Mouse (Mus musculus) WW6 (cell line): ENCODE measurements around the gene Ssmem1.
A peak's percentile ranks its signal among the peaks of the same experiment; 100 is the strongest.

Source experiments
- DNase-seq: peaks from one replicate; pipeline ENCODE4 v3.0.0-alpha.2; 2013; ENCODE audit warnings: low read depth, low spot score

Ssmem1 gene

DNA sequence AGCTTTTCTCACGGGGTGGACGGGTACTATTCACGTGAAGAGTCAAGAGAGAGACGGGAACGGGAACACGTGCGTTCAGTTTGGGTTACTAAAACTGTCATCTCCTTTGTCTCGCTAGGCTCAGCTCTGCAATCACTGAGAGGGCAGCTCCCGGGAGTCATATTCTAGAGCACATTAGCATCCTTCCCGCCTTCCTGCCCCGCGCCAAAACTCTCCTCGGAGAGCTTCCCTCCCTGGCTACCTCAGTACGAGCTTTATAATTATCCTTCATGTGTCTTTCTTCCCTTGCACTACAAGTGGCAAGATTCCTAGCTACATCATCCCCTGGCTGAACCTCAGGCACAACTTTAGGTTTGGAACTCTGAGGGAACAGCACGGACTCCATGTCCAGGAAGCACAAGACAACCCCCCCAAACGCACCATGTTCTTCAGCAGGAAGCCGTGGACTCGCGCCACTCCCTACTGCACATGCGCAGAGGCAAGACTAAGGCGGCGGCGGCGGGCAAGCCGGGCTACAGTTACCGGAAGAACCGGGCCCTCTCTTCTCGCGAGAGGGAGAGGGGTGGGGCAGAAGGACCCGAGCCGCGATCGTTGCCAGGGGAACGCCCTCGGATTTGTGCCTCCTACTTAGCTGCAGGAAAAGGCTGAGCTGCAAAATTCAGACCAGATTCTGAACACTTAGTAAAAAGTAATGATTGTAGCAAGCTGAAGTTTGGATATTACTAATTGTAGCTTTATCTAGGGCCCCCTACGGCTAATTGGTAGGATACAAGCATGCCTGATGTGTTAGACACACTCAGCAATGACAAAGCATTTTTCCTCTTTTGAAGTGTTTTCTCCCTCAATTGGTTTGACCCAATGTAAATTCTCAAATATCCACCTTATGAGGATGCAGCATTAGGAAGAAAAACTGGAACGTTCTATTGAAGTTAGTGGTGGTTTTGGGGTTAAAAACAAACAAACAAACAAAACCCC lies at the start of gene Ssmem1, which contains the start of gene Tmem209:
Gene Ssmem1, plus strand, starts transcription at position 585 of the 975 bp plus-strand sequence.
Gene Tmem209, minus strand, starts transcription at position 519 of the 975 bp plus-strand sequence.
- peak; percentile 96 for DNase-seq

DNA sequence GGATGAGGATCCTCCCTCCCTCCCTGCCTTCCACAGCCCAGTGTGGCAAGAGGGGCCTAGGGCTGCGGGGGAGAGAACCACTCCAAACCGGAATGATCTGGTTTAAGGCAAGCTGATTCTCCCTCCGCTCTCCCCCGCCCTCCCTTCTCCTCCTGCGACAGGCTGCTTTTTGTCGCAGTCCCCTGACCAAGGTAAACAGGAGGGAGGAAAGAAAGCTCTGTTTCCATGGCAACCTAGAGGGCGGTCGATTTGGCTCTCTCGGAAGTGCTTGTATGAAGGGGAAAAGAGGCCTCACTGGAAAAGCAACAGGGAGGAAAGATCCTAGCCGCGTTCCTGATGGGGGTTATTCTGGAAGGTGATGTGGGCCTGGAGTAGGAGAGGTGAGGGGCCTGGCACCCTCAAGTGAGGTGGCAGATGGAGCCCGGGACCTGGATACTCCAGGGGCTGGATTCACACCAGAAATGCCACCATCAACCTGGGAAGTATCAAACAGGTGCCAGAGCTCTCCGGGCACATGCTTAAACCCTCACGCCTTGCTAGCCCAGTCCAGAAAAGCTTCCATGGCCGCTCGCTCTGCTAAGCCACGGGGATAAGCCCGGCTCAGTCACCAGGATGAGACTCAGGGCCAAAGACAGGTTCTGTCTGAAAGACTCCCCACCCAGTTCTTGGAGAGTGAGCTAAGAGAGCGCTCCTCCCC lies 48.8 kb upstream of the Ssmem1 start:
- peak; percentile 77 for DNase-seq

DNA sequence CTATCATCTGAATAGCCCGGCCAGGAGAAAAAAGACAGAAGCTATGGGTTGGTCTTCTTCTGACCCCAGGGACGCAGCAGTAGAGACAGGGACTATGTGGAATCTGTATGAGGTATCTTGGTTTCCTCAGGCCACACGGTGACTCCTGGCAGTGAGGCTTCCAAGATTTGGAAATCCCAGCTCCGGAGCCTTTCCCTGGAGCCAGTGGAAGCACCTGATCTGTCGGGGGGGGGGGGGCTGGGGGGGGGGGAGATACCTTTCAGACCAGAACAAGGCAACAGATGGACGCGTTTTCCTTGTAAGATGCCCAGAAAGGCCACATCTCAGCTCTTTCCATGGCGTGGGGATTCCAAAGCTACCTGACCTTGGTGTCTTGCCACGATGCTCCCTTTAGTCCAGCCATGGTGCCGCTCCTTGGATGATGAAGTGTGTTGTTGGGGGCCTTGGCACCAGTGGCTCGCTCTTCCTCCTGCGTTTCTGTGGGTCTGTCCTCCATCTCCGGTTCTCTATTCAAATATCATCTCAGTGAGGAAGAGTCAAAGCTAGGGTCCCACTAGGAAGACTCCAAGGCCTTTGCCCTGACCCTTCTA lies 47.8 kb upstream of the Ssmem1 start:
- DNase-seq, result no peak

DNA sequence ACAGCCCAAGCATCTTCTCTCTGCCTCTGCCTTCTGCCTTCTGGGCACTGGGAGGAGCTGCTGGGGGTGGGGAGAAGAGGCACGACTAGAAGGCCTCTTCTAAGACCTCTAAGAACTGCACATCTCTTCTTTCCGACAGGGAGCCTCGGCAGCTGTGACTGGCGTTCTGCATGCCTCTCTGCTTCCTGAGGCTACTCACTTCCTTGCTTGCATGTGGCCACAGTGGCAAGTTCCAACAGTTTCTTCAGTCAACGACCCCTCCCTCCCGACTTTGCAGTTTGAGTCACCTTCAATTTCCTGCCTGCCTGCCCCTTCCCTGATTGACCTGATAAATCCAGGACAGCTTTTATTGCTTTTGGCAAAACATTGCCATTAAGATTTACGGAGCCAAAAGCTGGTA lies 46.8 kb upstream of the Ssmem1 start:
- no peak for DNase-seq

DNA sequence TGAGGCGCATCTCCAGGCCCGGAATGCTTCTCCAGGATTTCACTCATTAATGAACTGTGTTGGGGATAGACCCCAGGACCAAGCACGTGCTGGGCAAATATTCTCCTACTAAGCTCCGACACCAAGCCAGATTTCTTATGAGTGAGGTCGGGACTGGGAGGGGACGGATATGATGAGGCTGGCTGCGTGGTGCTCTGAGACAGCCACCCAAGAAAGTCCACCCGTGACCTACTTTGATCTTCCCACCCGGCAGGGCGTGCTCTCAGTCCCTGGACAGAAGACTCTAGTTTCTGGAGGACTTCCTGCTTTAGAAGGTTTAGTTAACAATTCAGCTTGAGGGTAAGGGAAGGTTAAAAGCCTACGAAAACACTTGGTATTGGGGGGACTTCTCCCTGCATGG lies 44.1 kb upstream of the Ssmem1 start:
- DNase-seq, result no peak

DNA sequence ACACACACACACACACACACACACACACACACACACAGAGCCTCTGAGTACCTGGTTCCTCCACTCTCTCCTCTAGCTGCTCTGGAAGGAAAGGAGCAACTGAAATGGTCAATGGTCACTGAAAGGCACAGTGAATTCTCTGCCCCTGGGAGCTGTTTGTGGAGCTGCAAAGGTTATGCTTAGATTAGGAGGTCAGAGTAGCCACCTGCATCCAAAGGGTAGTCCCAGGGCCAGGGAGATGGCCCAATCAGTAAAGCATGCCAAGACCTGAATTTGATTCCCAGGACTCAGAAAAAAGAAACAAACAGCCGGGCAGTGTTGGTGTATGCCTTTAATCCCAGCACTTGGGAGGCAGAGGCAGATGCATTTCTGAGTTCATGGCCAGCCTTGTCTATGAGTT lies 41.6 kb upstream of the Ssmem1 start:
- DNase-seq, result no peak

DNA sequence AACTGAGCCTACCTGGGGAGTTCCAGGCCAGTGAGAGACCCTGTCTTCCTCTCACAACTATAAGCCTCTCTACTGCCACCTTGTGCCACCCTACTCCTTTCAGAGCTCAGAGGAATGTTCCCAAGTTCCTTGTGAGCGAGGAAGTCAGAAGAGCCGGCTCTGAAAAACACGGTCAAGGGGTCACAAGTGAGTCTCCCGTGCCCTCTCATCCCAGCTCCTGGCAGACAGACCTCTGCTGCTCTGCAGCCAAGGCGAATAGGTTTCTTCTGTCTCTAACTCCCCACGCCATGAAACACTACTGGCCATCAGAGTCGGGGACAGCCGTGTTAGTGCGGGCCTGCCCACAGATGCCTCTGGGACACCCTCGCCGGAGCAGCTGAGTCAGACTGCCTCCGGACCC lies 41.0 kb upstream of the Ssmem1 start:
- DNase-seq, result no peak

DNA sequence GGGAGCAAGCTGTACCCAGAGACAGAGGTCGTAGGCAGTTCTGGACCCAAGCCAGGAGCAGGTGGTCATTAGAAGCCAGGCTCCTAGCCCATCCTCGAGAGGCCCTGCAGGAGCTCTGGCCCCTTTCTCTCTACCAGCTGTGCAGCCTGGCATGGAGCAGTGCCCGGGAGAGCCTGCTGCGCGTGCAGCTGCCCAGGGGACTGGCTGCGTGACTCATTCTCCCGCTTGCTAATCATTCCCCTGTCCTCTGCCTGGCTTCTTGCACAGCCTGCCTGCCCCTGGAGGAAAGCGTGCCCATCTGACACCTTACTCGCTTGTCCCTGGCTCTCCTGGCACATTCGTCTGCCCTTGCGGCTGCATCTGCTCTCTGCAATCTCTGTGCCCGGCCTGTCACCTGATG lies 40.3 kb upstream of the Ssmem1 start:
- DNase-seq, result no peak

DNA sequence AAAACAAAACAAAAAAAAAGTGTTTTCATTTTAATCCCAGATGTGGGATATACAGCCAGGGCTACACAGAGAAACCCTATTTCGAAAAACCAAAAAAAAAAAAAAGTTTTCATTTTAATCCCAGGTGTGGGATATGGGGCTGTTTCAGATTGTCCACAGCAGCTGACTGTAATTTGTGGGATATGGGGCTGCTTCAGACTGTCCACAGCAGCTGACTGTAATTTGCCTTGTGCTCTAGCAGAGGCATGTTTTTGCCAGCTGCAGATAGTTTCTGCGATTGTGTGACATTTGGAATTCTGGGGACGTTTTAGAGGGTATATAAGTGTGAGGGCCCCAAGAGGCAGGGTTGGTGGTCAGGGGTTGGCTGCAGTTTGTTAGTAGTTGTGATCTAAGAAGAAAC lies 37.9 kb upstream of the Ssmem1 start:
- DNase-seq, result no peak

DNA sequence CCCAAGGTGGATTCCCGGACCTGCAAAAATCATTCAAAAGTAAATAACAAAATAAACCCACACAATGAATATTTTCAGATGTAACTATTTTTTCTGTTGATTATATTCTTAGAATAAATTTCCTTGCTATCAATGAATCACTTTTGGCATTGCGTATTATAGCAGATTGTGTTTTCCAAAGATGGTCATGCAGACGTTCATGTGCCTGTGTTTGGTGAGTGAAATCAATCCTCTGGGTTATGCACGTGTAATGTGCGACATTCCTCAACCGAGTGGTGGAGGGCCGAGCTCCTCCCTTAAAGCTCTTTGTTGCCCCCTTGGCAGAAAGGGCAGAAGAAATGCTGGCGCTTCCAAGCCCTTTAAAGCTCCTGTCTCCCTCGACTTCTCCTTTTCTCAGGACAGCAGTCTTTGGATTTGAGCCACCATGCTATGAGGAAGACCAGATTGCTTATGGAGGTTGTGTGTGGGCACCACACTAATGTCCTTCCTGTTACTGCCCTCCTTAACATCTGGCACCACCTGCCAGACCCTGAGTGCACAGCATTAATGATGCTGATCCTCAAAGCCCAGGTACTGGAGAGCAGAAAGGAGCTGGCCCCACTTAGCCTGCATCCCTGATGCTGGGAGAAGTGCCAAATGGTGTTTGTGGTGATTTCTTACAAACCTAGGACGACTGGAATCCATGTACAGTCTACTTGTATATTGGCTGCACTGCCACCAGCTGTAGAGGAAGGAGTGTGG lies 33.5 kb upstream of the Ssmem1 start:
- no peak for DNase-seq

DNA sequence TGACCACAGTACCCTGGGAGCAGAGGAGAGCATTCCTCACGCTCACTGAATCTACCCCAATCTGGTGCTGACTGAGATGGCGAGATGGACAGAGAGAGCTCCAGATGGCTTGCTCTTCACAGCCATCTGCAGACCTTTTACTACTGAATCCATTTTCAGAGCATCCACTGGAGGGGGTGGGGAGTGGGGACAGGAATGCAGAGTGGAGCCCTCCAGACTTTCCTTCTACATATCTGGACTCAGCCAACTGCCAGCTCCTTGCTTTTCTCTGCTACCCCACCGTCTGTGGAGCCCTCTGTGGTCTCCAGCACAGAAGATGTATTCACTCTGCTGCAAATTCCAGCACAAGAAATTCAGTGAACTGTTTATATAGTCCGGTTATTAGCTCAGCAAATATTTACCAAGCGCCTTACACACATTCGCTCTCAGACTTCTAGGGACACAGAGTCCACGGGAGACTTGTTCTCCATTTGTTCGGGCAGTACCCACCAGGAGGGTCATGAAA lies 32.4 kb upstream of the Ssmem1 start:
- DNase-seq, result no peak

DNA sequence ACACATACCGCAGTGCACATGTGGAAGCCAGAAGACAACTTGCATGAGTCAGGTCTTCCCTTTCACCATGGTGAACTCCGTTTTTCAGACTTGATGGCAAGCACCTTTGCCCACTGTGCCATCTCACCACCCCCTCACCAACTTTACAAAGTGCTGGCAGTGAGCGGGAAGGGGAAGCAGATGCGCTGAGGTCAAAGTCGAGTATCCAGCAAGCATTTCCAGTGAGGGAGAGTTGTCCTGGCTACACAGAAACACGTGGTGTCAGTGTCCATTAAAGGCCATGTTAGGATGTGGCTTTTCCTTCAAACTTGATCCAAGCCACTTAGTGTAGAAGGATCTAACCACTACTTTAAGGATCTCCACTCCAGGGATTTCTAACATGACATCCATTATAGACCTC lies 31.9 kb upstream of the Ssmem1 start:
- no peak for DNase-seq

DNA sequence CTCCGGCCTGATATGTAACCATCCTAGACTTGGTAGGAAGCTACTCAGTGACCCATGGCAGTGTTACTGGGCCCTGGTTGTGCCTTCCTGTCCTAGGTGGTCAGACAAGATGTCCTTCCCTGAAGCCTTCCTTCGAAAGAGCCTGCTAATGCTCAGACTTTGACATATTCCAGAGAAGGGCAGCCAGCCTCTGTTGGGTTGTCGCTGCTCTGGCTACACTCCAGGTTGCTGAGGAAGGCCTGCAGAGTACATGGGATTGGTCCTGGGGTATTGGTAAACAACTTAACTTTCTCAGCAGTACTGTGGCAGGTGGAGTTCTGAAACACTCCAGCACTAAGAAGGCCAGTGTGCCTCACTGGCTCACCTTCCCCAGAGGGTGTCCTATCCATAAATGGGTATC lies 30.2 kb upstream of the Ssmem1 start:
- DNase-seq, result no peak

DNA sequence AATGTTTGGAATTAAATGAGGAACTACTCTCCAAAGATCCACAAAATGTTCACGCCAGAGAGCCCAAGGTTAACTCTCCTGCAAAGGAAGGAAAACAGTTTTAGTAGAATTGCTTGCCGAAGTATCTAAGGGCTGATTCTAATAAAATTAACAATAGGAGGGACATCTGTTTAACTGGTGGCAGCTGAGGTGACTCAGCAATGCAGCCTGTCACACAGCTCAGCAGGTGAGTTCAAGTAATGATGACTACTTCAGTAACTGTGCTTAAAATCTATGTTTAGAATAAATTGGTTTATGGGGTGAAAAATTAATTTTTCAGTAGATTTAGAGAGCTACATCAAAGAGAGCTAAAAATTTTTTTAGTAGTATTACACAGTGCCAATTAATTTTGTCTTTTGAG lies 26.7 kb upstream of the Ssmem1 start:
- no peak for DNase-seq

DNA sequence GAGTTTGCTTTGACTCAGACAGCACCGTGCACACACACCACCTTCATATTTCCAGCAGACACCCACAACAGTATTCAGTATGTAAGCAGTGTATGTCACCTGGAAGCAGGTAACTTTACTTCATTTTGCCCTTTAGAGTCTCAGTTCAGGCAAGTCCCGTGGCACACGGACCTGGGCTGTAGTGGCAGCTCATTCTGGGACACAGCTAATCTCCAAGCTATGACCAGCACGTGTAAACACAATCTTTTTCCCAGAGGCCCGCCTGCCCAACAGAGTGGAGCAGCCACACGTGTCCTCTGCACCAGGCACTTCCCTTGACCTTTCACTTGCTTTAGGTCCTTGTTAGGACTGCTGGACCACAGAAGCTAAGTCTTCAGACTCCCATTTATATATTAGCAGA lies 23.1 kb upstream of the Ssmem1 start:
- DNase-seq, result no peak

DNA sequence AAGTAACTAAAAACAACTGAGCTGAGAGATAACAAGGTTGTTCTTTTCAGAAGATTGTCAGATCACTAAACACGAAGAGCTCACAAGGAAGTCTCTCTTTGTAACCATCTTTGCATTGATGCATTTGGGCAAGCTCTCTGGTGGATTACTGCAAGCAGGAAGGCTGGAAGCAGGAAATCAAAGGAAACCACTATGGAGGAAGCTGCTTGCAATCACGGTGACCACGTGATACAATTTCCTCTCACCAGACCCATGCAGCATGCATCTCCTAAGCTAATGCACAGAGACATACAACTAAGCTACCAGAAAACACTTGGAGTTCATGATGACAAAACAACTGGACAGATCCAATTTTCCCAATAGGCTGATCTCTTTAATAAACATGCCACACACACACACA lies 10.6 kb upstream of the Ssmem1 start:
- no peak for DNase-seq

DNA sequence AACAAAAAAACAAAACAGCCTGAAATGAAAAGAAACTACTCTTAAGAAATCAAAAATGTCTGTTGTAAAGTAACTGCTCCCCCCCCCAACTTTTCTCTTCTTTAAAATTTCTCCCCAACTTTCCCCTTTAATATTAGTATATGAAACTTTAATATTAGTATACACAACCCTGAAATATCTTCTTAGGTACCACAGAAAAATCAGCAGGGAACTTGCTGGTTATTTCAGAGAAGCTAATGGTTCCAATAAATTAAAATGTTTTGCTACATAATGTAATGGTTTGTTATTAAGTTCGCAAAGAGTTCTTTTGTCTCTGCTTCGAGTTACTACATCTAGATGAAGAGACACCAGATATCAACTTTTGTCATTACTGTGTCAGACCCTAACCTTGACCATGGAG lies 825 bp upstream of the Ssmem1 start:
- DNase-seq, result no peak

DNA sequence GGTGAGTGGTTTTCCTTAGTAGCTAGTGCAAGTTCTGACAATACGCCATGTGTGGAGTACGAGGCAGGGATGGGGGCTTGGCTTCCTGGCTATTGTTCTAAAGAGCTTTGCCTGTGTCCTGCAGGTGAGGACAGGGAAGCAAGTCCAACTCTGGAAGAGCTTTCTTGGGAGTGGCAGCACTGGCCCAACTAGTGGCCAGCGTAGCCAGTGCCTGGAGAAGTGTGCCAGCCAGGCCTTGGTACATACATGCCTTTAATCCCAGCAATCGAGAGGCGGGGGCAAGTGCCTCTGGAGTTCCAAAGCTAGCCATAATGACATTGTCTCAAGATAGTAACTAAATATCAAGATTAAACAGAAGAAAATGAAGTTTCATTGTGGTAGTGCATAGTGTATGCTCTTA lies 642 bp downstream of the Ssmem1 start:
- DNase-seq, result no peak

DNA sequence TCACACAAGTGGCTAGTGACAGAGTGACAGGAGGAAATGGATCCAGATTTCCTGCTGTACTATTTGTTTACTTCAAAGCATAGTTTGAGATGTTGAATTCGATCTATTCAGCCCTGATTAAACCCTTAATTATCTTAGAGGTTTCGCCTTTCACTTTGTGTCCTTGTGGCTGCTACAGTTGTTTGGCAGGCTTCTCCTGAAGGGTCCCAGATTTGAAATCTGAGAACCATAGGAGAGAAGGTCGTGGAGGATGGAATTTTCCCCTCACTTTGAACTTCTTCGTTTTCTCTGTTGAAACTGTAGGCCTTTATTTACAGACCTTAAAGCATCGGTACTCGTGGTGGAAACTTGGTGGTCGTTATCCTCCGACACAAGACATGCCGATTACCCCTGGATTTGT lies 4.6 kb downstream of the Ssmem1 start:
- no peak for DNase-seq

DNA sequence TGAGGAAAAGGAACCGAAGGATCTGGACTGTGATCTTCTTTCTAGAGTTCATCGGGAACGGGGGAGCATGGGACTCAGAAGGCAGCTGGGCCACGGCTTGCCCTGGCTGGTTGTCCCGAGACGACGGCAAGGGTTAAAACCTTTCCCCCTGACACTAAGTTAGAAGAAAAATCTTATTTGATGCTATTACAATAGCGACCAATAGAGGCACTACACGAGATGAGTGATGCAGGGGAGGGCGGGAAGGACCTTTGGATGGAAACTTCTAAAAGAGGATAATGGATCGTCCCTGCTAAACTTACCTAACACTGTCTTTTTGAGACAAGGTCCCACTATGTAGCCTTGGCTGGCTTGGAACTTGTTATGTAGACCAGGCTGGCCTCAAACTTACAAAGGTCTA lies 10.8 kb downstream of the Ssmem1 start:
- no peak for DNase-seq

DNA sequence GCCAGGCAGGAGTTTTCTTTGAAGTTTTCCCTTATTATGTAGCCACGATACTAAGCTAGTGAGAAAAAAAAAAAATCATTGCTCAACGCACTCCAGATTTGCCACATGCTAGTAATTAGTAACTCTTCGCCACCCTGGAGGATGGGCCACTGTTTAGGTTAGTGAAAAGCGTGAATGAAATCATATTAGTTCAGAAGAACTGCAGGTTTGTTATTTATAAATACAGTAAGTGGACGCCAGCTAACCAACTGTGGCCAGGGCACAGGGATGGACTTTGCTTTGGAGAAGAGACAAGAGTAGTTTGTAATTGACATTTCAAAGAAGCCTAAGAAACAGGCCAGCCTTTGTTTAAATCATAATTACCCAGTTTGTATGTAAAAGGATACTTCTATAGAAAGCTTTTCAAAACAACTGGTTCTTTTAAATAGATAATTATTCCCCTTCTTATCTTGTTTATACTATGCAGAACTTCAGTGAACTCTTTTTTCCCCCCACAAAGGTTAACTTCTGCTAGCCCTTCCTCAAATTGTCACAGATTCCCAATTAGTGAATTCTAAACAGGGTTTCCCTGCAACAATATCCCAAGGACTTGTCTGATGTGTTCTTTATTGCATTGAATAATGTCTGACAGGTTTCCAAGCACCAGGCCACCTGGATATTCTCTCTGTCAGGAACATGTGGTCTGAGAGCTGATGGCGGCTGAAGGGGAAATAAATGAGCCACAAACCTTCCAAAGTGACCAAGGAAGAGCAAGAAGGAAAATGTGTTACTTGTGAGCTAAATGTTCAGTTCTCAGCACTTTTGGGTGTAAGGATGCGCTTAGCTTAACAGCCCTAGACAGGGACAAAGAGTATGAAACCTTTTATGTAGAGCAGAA lies 16.0 kb downstream of the Ssmem1 start:
- no peak for DNase-seq
